Mouse (Mus musculus): ENCODE results near the gene Depdc7. TPM values are rescaled to one million over a fixed set of nuclear protein-coding genes. Genes with fewer than 3 reads are reported as not detected.
A peak's percentile ranks its signal among the peaks of the same experiment; 100 is the strongest.

Depdc7 gene
- polyA plus RNA-seq, 1 experiment from 2014 or later = 19.5 TPM

DNA sequence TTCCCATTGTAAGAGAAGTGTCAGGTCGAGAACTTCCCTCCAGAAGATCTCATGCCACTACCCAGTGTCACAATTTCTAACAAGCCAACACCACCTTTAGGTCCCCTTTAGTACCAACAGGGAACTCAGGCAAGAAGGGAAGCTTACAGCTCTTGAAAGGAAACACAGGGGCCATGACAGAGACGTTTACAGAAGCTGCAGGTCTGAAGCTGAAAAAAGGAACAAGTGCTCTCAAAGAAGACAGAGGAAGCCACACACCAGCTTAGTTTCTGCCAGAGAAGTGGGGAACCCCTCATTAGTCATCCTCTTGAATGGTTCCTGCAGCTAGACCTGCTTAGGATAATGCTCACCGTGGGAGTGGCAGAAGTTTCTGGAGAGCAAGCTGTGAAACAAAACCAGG, 55.4 kb downstream of the Depdc7 start:
- Histone ChIP-seq H3K4me2 (ENCODE audit: low read length) (no peak overlapping the region), H3K9ac (ENCODE audit: low read length) (no peak overlapping the region), H3K4me1 (replicated peaks; ENCODE audit: control insufficient read depth, insufficient read depth, low read length) (no peaks in the 10 kb centered on the region), H3K4me3 (ENCODE audit: low read depth, low read length) (no peak overlapping the region), H3K9me3 (ENCODE audit: control insufficient read depth, low read length) (no peaks in the 10 kb centered on the region), H3K36me3 (ENCODE audit: control insufficient read depth, insufficient read depth, low read length) (peaks cover 18% of the 10 kb centered on the region), H3K27ac (ENCODE audit: low read depth) (no peak overlapping the region), H3K27me3 (replicated peaks; ENCODE audit: control insufficient read depth, insufficient read depth, low read length) (no peaks in the 10 kb centered on the region)
- DNase-seq (ENCODE audit: low spot score) (no peak), ATAC-seq (replicated peaks; ENCODE audit: low FRiP score, low TSS enrichment, low read depth) (no peak)
- WGBS = 64% methylated on average over 3 of the region's 3 CpGs

DNA sequence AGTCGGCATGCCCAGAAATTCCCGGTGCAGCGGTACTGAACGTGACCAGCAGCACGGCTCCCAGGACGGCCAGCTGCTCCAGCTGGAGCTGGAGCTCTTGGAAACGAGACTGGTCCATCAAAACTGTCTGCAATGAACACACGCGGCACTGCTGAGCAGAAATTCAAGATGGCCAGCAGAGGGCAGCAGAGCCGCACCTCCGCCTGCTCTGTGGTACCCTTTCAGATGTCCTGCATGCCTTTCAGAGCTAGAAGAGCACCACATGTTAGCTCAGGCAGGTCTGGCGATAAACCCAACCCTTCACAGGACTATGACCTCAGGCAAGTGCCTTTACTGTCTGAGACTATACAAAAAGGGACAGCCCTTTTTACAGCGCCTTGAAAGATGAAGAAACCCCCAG, 57.3 kb downstream of the Depdc7 start:
- Histone ChIP-seq H3K9me3 (ENCODE audit: control insufficient read depth, low read length) (no peaks in the 10 kb centered on the region), H3K9ac (ENCODE audit: low read length) (no peak overlapping the region), H3K36me3 (ENCODE audit: control insufficient read depth, insufficient read depth, low read length) (peaks cover 25% of the 10 kb centered on the region), H3K27ac (ENCODE audit: low read depth) (no peak overlapping the region), H3K4me3 (ENCODE audit: low read depth, low read length) (no peak overlapping the region), H3K4me2 (ENCODE audit: low read length) (0 out of 2 replicates have a peak overlapping the region, but pooled peaks have one; percentile 20), H3K27me3 (replicated peaks; ENCODE audit: control insufficient read depth, insufficient read depth, low read length) (no peaks in the 10 kb centered on the region), H3K4me1 (replicated peaks; ENCODE audit: control insufficient read depth, insufficient read depth, low read length) (no peaks in the 10 kb centered on the region)
- peak; percentile 87 for DNase-seq (ENCODE audit: low spot score)
- WGBS = 5% methylated on average over 13 of the region's 13 CpGs
- peak; percentile 92 for ATAC-seq (replicated peaks; ENCODE audit: low FRiP score, low TSS enrichment, low read depth)

DNA sequence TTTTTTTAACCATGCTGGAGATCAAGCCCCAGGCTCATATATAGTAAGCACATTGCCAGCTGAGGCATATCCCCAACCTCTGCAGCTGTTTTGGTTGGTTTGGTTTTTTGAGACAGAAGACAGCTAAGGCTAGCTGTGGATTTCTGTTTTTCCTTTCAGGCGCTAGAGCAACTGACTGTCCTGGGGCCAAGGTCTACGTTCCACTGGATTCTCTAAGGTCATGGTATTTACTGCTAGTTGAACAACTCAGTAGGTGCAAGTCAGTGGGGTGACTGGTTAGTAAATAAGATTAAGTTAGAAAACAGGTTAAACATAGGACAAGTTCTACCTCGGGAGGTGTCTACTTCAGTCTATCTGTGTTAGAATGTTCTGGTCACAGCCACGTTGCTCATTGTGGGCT, 57.9 kb downstream of the Depdc7 start:
- Histone ChIP-seq H3K4me3 (ENCODE audit: low read depth, low read length) (no peak overlapping the region), H3K9me3 (ENCODE audit: control insufficient read depth, low read length) (no peaks in the 10 kb centered on the region), H3K4me2 (ENCODE audit: low read length) (0 out of 2 replicates have a peak overlapping the region, but pooled peaks have one; percentile 20), H3K4me1 (replicated peaks; ENCODE audit: control insufficient read depth, insufficient read depth, low read length) (no peaks in the 10 kb centered on the region), H3K36me3 (ENCODE audit: control insufficient read depth, insufficient read depth, low read length) (peaks cover 25% of the 10 kb centered on the region), H3K27me3 (replicated peaks; ENCODE audit: control insufficient read depth, insufficient read depth, low read length) (no peaks in the 10 kb centered on the region), H3K27ac (ENCODE audit: low read depth) (no peak overlapping the region), H3K9ac (ENCODE audit: low read length) (no peak overlapping the region)
- WGBS = 91% methylated on average over 4 of the region's 4 CpGs
- ATAC-seq (replicated peaks; ENCODE audit: low FRiP score, low TSS enrichment, low read depth) (no peak), DNase-seq (ENCODE audit: low spot score) (no peak)

DNA sequence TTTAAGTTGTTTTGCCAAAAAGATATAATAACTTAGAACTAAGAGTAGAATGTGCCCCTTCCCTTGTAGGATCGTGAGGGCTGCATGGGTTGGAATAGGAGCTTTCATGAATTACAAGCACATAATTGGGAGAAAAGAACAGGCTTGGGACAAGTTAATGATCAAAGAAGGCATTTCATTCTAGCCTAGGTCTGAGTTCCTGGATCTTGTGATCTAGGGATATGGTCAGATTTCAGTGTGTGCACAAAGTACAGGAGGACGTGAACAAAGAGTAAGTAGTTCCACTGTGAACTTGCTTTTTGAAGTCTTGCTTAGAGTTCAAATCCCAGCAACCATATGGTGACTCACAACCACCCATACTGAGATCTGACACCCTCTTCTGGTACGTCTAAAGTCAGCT, 65.4 kb downstream of the Depdc7 start:
- 76% methylated on average over 3 of the region's 3 CpGs for WGBS
- Histone ChIP-seq H3K9me3 (ENCODE audit: control insufficient read depth, low read length) (no peaks in the 10 kb centered on the region), H3K4me3 (ENCODE audit: low read depth, low read length) (no peak overlapping the region), H3K27ac (ENCODE audit: low read depth) (no peak overlapping the region), H3K9ac (ENCODE audit: low read length) (no peak overlapping the region), H3K4me2 (ENCODE audit: low read length) (no peak overlapping the region), H3K27me3 (replicated peaks; ENCODE audit: control insufficient read depth, insufficient read depth, low read length) (no peaks in the 10 kb centered on the region), H3K4me1 (replicated peaks; ENCODE audit: control insufficient read depth, insufficient read depth, low read length) (no peaks in the 10 kb centered on the region), H3K36me3 (ENCODE audit: control insufficient read depth, insufficient read depth, low read length) (peaks cover 8% of the 10 kb centered on the region)
- ATAC-seq (replicated peaks; ENCODE audit: low FRiP score, low TSS enrichment, low read depth) (no peak), DNase-seq (ENCODE audit: low spot score) (no peak)

Other genes starting within 250 kb of the Depdc7 start
- gene Hipk3, start 248.4 kb downstream of the Depdc7 start, polyA plus RNA-seq (2014; fragmentation: Nextera tagmentation; extraction: Ambion mirVana) = 22.5 and 22.8 TPM in 2 replicates
- gene Cstf3, start 152.4 kb downstream of the Depdc7 start, polyA plus RNA-seq (2014; fragmentation: Nextera tagmentation; extraction: Ambion mirVana) = 58.5 and 71.2 TPM in 2 replicates
- gene Tcp11l1, start 30.7 kb downstream of the Depdc7 start, polyA plus RNA-seq (2014; fragmentation: Nextera tagmentation; extraction: Ambion mirVana) = 52.6 and 55.7 TPM in 2 replicates
- 0.15 and 0.20 TPM in 2 replicates for gene Pin1rt1, start 26.5 kb downstream of the Depdc7 start, polyA plus RNA-seq (2014; fragmentation: Nextera tagmentation; extraction: Ambion mirVana)
- gene Qser1, start 73.9 kb upstream of the Depdc7 start, polyA plus RNA-seq (2014; fragmentation: Nextera tagmentation; extraction: Ambion mirVana) = 15.8 and 16.5 TPM in 2 replicates
- gene Prrg4, start 107.0 kb upstream of the Depdc7 start, polyA plus RNA-seq (2014; fragmentation: Nextera tagmentation; extraction: Ambion mirVana) = 1.3 and 2.7 TPM in 2 replicates
- gene Ccdc73, start 124.9 kb upstream of the Depdc7 start, polyA plus RNA-seq (2014; fragmentation: Nextera tagmentation; extraction: Ambion mirVana) = 7.2 and 10.2 TPM in 2 replicates

Measured in intestine, embryonic 14.5 days (tissue).